37 mouse cellular contexts compared by ENCODE assay signal in genomic region chr7:132105326-132105725, GRCm38 (mm10). TPM values are rescaled to one million over a fixed set of nuclear protein-coding genes. Genes with fewer than 3 reads are reported as not detected.
"Had no signal": no experiment of that assay in that cellular context is flagged by ENCODE, and none has a peak within 500 bp of the region (broad histone marks: within the 10 kb centered on the region; RNA-seq: fewer than 3 reads in every experiment).

No protein-coding gene starts in this region.

- H3K9me3 ChIP-seq: limb, embryonic 10.5 days; limb, embryonic 12.5 days; limb, embryonic 13.5 days; limb, embryonic 15.5 days; liver, embryonic 12.5 days; liver, embryonic 13.5 days; liver, embryonic 15.5 days; lung, embryonic 15.5 days; midbrain, embryonic 10.5 days; midbrain, embryonic 12.5 days; midbrain, embryonic 13.5 days; midbrain, embryonic 15.5 days; neural tube, embryonic 12.5 days; neural tube, embryonic 13.5 days had no signal

- H3K4me1 ChIP-seq: limb, embryonic 10.5 days; limb, embryonic 12.5 days; limb, embryonic 13.5 days; limb, embryonic 15.5 days; liver, embryonic 12.5 days; liver, embryonic 13.5 days; liver, embryonic 15.5 days; lung, embryonic 15.5 days; megakaryocyte, embryonic 14.5 days; midbrain, embryonic 10.5 days; midbrain, embryonic 12.5 days; midbrain, embryonic 13.5 days; neural tube, embryonic 12.5 days; neural tube, embryonic 13.5 days had no signal

- H3K4me2 ChIP-seq: limb, embryonic 12.5 days; limb, embryonic 13.5 days; limb, embryonic 15.5 days; liver, embryonic 11.5 days; liver, embryonic 12.5 days; liver, embryonic 13.5 days; liver, embryonic 15.5 days; lung, embryonic 14.5 days; lung, embryonic 15.5 days; midbrain, embryonic 11.5 days; midbrain, embryonic 12.5 days; midbrain, embryonic 13.5 days; midbrain, embryonic 15.5 days; neural tube, embryonic 12.5 days; neural tube, embryonic 13.5 days had no signal

- ATAC-seq: liver, embryonic 12.5 days; liver, postnatal 0 days; lung, postnatal 0 days; midbrain, embryonic 13.5 days; midbrain, embryonic 15.5 days; midbrain, embryonic 16.5 days had no signal

- DNase-seq: left cerebral cortex, postnatal 4 days; liver; liver, embryonic 13.5 days; liver, postnatal 0 days; lung, adult 18-20 months; lung, adult 2 months; lung, embryonic 14.5 days; lung, postnatal 10 days; lung, postnatal 14 days; lung, postnatal 36 days; lung, postnatal 4 days; midbrain, embryonic 14.5 days had no signal

- H3K4me3 ChIP-seq: limb, embryonic 10.5 days; limb, embryonic 12.5 days; limb, embryonic 13.5 days; limb, embryonic 15.5 days; liver, embryonic 12.5 days; liver, embryonic 13.5 days; liver, embryonic 15.5 days; lung, embryonic 15.5 days; megakaryocyte, embryonic 14.5 days; midbrain, embryonic 10.5 days; midbrain, embryonic 12.5 days; midbrain, embryonic 13.5 days; midbrain, embryonic 15.5 days; myocyte; neural tube, embryonic 12.5 days; neural tube, embryonic 13.5 days had no signal

- H3K36me3 ChIP-seq: limb, embryonic 10.5 days; limb, embryonic 12.5 days; limb, embryonic 13.5 days; limb, embryonic 15.5 days; liver, embryonic 12.5 days; liver, embryonic 13.5 days; liver, embryonic 15.5 days; lung, embryonic 15.5 days; midbrain, embryonic 10.5 days; midbrain, embryonic 12.5 days; midbrain, embryonic 13.5 days; midbrain, embryonic 15.5 days; neural tube, embryonic 12.5 days; neural tube, embryonic 13.5 days had no signal

- H3K27ac ChIP-seq: limb, embryonic 10.5 days; limb, embryonic 12.5 days; limb, embryonic 13.5 days; limb, embryonic 15.5 days; liver, embryonic 12.5 days; liver, embryonic 13.5 days; liver, embryonic 14.5 days; liver, embryonic 15.5 days; lung, embryonic 15.5 days; macrophage; midbrain, embryonic 10.5 days; midbrain, embryonic 12.5 days; midbrain, embryonic 13.5 days; midbrain, embryonic 15.5 days; neural tube, embryonic 12.5 days; neural tube, embryonic 13.5 days had no signal

- H3K27me3 ChIP-seq: limb, embryonic 13.5 days; limb, embryonic 15.5 days; liver, embryonic 12.5 days; liver, embryonic 13.5 days; liver, embryonic 15.5 days; lung, embryonic 15.5 days; megakaryocyte, embryonic 14.5 days; midbrain, embryonic 12.5 days; midbrain, embryonic 13.5 days; midbrain, embryonic 15.5 days; neural tube, embryonic 12.5 days; neural tube, embryonic 13.5 days had no signal

- H3K9ac ChIP-seq: limb, embryonic 12.5 days; limb, embryonic 13.5 days; limb, embryonic 15.5 days; liver, embryonic 12.5 days; liver, embryonic 13.5 days; liver, embryonic 14.5 days; liver, embryonic 15.5 days; liver, postnatal 0 days; lung, embryonic 14.5 days; lung, embryonic 15.5 days; midbrain, embryonic 12.5 days; midbrain, embryonic 13.5 days; midbrain, embryonic 15.5 days; neural tube, embryonic 12.5 days; neural tube, embryonic 13.5 days had no signal

RNA-seq across cellular contexts. Expression of gene Cpxm2, which starts 49.2 kb away (rescaled TPM):
- total RNA-seq: megakaryocyte progenitor cell, adult 5-6 weeks; megakaryocyte, adult 5-6 weeks; megakaryocyte-erythroid progenitor cell, adult 5-6 weeks; monocyte, adult 5-6 weeks had no signal
- polyA plus RNA-seq: macrophage, myocyte had no signal
